Mouse (Mus musculus) C2C12 (cell line): Measurements from ENCODE around the gene Als2cl. TPM values are rescaled to one million over a fixed set of nuclear protein-coding genes. Genes with fewer than 3 reads are reported as not detected.
A peak's percentile ranks its signal among the peaks of the same experiment; 100 is the strongest.

Experiments
- H3K27me3 ChIP-seq: one replicate; pipeline ENCODE4 v1.6.1; 2011; ENCODE audit not compliant: control insufficient read depth, insufficient read depth, insufficient read length
- H3K36me3 ChIP-seq: one replicate; pipeline ENCODE4 v1.6.1; 2011; ENCODE audit not compliant: control insufficient read depth, insufficient read depth
- H3K4me3 ChIP-seq: one replicate; pipeline ENCODE4 v1.5.1; 2011; ENCODE audit warnings: mild to moderate bottlenecking, control low read depth; ENCODE audit not compliant: poor library complexity, insufficient read depth, severe bottlenecking
- H3K79me2 ChIP-seq: one replicate; pipeline ENCODE4 v1.6.1; 2011; ENCODE audit not compliant: control insufficient read depth, insufficient read depth
- H3K79me3 ChIP-seq: one replicate; pipeline ENCODE4 v1.6.1; 2011; ENCODE audit warnings: low read depth, control low read depth
- H3ac ChIP-seq: one replicate; pipeline ENCODE3; 2011; ENCODE audit warnings: low read depth; ENCODE audit not compliant: control insufficient read depth, insufficient read length
- CEBPB ChIP-seq: IDR thresholded peaks from one replicate; pipeline ENCODE4 v1.6.1; 2011; ENCODE audit warnings: low read depth, mild to moderate bottlenecking, control low read depth, moderate library complexity
- CTCF ChIP-seq: IDR thresholded peaks from one replicate; pipeline ENCODE4 v1.5.1; 2011; ENCODE audit not compliant: control insufficient read depth, insufficient read depth, insufficient read length
- FOSL1 ChIP-seq: IDR thresholded peaks from one replicate; pipeline ENCODE4 v1.8.0; 2011; ENCODE audit warnings: mild to moderate bottlenecking, low read length; ENCODE audit not compliant: poor library complexity, insufficient read depth, severe bottlenecking
- MAX ChIP-seq: IDR thresholded peaks from one replicate; pipeline ENCODE4 v1.6.1; 2011; ENCODE audit warnings: mild to moderate bottlenecking, control low read depth
- MYOD1 ChIP-seq: IDR thresholded peaks from one replicate; pipeline ENCODE4 v1.6.1; 2011; ENCODE audit warnings: low read depth; ENCODE audit not compliant: control insufficient read depth, insufficient read length
- MYOG ChIP-seq: IDR thresholded peaks from one replicate; pipeline ENCODE4 v1.6.1; 2011; ENCODE audit not compliant: control insufficient read depth, insufficient read length; ENCODE audit errors: extremely low read depth
- USF1 ChIP-seq: IDR thresholded peaks from one replicate; pipeline ENCODE4 v1.6.1; 2011; ENCODE audit warnings: low read depth, mild to moderate bottlenecking, control low read depth, moderate library complexity
- long read RNA-seq, 2 experiments: library from polyadenylated mRNA; unstranded; transcript quantifications; one replicate each; pipeline ENCODE4 v2.0.0; 2019 to 2020
- polyA plus RNA-seq: library from polyadenylated mRNA; unstranded; fragments of >200 nt; fragmentation: generic; extraction: Trizol; gene quantifications from one replicate; pipeline ENCODE4 v1.2.1, GENCODE M21; 2012; ENCODE audit warnings: missing spikeins

Als2cl gene
- polyA plus RNA-seq: 2.6 TPM
- long read RNA-seq, experiment 1: 0 reads
- long read RNA-seq, experiment 2, full-length matches to known transcripts: 10 of 22 reads
- long read RNA-seq, experiment 2, partial matches to known transcripts: 3 of 22 reads
- long read RNA-seq, experiment 2, other reads (novel, unspliced or antisense): 9 of 22 reads

DNA sequence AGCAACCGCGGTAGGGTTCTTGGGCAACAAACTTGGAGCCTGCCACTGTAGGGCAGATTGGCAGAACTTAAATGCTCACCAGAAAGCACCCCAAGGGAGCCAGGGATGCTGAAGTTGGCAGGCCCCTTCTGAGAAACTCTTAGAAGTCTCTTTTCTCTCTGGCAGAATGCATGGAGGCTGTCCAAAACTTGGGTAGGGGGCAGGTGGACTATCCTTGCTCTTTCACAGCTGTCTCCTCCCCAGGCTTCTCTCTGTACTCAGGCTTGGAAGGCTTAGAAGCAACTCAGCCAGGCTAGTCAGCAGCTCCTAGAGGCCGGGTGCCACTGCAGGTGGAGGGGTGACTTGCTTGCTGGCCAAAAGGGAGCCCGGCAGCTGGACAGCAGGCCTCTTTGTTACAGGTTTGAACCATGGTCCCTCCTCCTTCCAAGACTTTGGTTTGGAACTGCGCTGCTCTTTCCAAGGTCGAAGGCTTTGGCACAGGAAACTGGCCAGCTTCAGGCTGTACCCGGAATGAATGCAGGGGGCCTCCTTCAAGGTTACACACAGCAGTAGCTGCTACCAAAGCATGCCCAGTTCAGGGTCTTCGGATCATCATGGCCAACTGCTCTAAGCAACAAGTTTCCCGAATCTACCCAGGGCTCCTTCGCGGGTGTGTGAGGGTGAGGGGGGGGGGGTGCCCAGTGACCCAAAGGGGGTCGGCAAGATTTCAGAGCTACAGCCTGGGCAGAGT is at the start of gene Als2cl:
Gene Als2cl, plus strand, starts transcription at position 680 of the 730 bp plus-strand sequence.
- no peaks in the 10 kb centered on the region for H3K36me3 ChIP-seq
- no peaks in the 10 kb centered on the region for H3K27me3 ChIP-seq
- H3K4me3 ChIP-seq: peak within 1 kb of the TSS; percentile 25
- H3K79me3 ChIP-seq: no peaks in the 10 kb centered on the region
- H3K79me2 ChIP-seq: no peaks in the 10 kb centered on the region
- TF ChIP-seq USF1: no peak
- no peak for TF ChIP-seq MYOD1
- TF ChIP-seq FOSL1: no peak
- no peak for TF ChIP-seq MYOG
- TF ChIP-seq MAX: no peak
- no peak for TF ChIP-seq CEBPB
- TF ChIP-seq CTCF: no peak
- H3ac ChIP-seq: no peak within 1 kb of the TSS

DNA sequence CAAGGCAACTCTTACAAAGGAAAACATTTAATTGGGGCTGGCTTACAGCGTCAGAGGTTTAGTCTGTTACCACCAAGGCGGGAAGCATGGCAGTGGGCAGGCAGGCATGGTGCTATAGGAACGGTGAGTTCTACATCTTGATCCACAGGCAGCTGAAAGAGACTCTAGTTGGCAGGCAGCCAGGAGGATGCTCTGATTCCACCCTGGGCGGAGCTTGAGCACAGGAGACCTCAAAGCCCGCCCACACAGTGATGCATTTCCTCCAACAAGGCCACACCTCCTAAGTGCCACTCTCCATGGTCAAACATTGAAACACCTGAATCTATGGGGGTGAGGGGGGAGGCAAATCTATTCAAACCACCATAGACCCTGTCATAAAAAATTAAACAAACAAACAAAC is 46.6 kb upstream of the Als2cl start:
- no peaks in the 10 kb centered on the region for H3K79me3 ChIP-seq
- no peaks in the 10 kb centered on the region for H3K79me2 ChIP-seq
- no peak for TF ChIP-seq FOSL1
- TF ChIP-seq MYOG: no peak
- no peak for TF ChIP-seq USF1
- no peak for TF ChIP-seq CTCF
- peaks cover 12% of the 10 kb centered on the region for H3K27me3 ChIP-seq
- H3ac ChIP-seq: no peak overlapping the region
- no peak overlapping the region for H3K4me3 ChIP-seq
- no peaks in the 10 kb centered on the region for H3K36me3 ChIP-seq

GRCm38 (mm10) chr9:110834411-110834810 is 45.3 kb upstream of the Als2cl start, which contains the start of gene Prss45:
TSS of gene Prss45 (plus strand) at chr9:110834588.
- Histone ChIP-seq H3K79me2 (no peaks in the 10 kb centered on the region), H3K79me3 (no peaks in the 10 kb centered on the region), H3K27me3 (peaks cover 3% of the 10 kb centered on the region), H3K36me3 (no peaks in the 10 kb centered on the region), H3ac (no peak within 1 kb of the TSS), H3K4me3 (no peak within 1 kb of the TSS)
- TF ChIP-seq USF1 (no peak), FOSL1 (no peak), CEBPB (no peak)

- no peak for TF ChIP-seq MAX
- no peak for TF ChIP-seq USF1
- TF ChIP-seq FOSL1: no peak
- no peak for TF ChIP-seq CEBPB
- no peak for TF ChIP-seq MYOG
- no peak for TF ChIP-seq MYOD1
- no peak for TF ChIP-seq CTCF
- Histone ChIP-seq H3K27me3 (peaks cover 2% of the 10 kb centered on the region), H3K79me3 (no peaks in the 10 kb centered on the region), H3ac (no peak overlapping the region), H3K36me3 (no peaks in the 10 kb centered on the region), H3K4me3 (no peak overlapping the region), H3K79me2 (no peaks in the 10 kb centered on the region)
Measured at GRCm38 (mm10) chr9:110834961-110835360, 44.7 kb upstream of the Als2cl start.

DNA sequence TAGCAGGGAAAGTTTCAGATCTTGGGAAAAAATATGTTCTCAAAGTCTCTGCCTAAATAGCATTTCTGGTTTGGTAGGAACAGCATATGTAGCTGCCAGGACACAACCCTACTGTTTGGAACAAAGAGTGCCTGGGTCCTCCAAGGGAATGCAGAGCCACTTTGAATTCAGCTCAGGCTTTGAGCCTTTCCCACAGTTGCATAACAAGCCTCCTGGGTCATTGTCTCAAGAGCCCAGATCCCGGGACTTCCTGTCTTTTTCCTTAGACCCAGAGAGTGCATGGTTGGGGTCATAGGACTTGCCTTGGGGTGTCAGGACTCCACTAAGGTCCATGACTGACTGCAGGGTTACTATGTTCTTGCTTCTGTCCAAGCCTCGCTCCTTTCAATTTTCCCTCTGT is 43.6 kb upstream of the Als2cl start:
- Histone ChIP-seq H3K27me3 (no peaks in the 10 kb centered on the region), H3K79me3 (no peaks in the 10 kb centered on the region), H3K4me3 (no peak overlapping the region), H3K79me2 (no peaks in the 10 kb centered on the region), H3K36me3 (no peaks in the 10 kb centered on the region), H3ac (no peak overlapping the region)
- no peak for TF ChIP-seq MAX
- no peak for TF ChIP-seq MYOD1
- TF ChIP-seq MYOG: no peak
- TF ChIP-seq USF1: no peak
- no peak for TF ChIP-seq FOSL1
- TF ChIP-seq CEBPB: no peak
- TF ChIP-seq CTCF: no peak

- Histone ChIP-seq H3K4me3 (no peak overlapping the region), H3ac (no peak overlapping the region), H3K79me3 (no peaks in the 10 kb centered on the region), H3K36me3 (no peaks in the 10 kb centered on the region), H3K27me3 (no peaks in the 10 kb centered on the region), H3K79me2 (no peaks in the 10 kb centered on the region)
- TF ChIP-seq USF1: no peak
- no peak for TF ChIP-seq MAX
- no peak for TF ChIP-seq MYOG
- TF ChIP-seq CEBPB: no peak
- no peak for TF ChIP-seq FOSL1
- TF ChIP-seq CTCF: no peak
- TF ChIP-seq MYOD1: no peak
Measured at GRCm38 (mm10) chr9:110840905-110841304, 38.8 kb upstream of the Als2cl start.
